Mouse (Mus musculus) ES-E14 (cell line): ENCODE data around the gene Kcnh1.

Experiments used
- CHD2 ChIP-seq: IDR thresholded peaks from 2 replicates; pipeline ENCODE4 v1.6.1; 2014; ENCODE audit warnings: mild to moderate bottlenecking, low read depth, low read length, inconsistent platforms
- HCFC1 ChIP-seq: IDR thresholded peaks from 2 replicates; pipeline ENCODE4 v1.6.1; 2012; ENCODE audit warnings: low read length, inconsistent platforms, borderline replicate concordance; ENCODE audit not compliant: insufficient read depth
- MAFK ChIP-seq: IDR thresholded peaks from 2 replicates; pipeline ENCODE4 v1.6.1; 2014; ENCODE audit warnings: mild to moderate bottlenecking, low read depth, low read length, inconsistent platforms; ENCODE audit not compliant: insufficient read depth
- ZC3H11A ChIP-seq: IDR thresholded peaks from 2 replicates; pipeline ENCODE4 v1.6.1; 2012; ENCODE audit warnings: low read depth, mild to moderate bottlenecking, inconsistent platforms, low read length, borderline replicate concordance

- TF ChIP-seq CHD2 (no peak), ZC3H11A (no peak), MAFK (no peak), HCFC1 (no peak)
These were observed 116.5 kb downstream of the Kcnh1 start for GRCm38 (mm10) chr1:192307055-192307454.
